Mouse (Mus musculus) liver, postnatal 0 days (tissue): ENCODE results near the gene Gsg1l.

Experiments
- CTCF ChIP-seq: sonication (generic); IDR thresholded peaks from 2 replicates; pipeline ENCODE4 v1.5.1; 2016; ENCODE audit warnings: antibody characterized with exemption, low read depth
- EP300 ChIP-seq: IDR thresholded peaks from 2 replicates; pipeline ENCODE4 v1.6.1; 2016; ENCODE audit warnings: antibody characterized with exemption, low read depth, mild to moderate bottlenecking

DNA sequence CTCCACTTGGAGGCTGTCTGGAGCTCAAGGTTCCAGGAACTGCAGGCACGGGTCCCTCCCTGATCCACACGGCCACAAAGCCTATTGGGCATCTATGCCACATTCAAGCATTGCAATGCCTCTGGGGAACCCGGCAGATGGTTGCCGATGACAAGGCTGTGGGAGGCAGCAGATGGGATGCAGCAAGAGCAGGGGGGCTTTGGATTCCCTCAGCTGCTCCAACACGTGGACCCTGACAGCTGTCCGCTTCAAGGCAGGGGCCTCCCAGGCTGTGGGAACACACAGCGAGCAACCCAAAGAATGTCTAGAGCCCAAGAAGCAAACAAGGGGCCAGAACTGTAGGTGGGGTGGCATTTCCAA is 73.4 kb downstream of the Gsg1l start:
- TF ChIP-seq CTCF (no peak), EP300 (no peak)
